Mouse (Mus musculus) small intestine, adult 2 months (tissue): ENCODE results near the gene Rusc2.

ENCODE experiments used
- CTCF ChIP-seq: fragments of 200-500 bp; IDR thresholded peaks from 2 replicates; pipeline ENCODE4 v1.5.1; 2012; ENCODE audit warnings: low read depth, mild to moderate bottlenecking, control low read depth, inconsistent platforms, low read length, moderate library complexity, mixed read lengths; ENCODE audit not compliant: insufficient replicate concordance, insufficient read length; ENCODE audit errors: extremely low read depth
- POLR2A ChIP-seq: fragments of 200-500 bp; IDR thresholded peaks from 2 replicates; pipeline ENCODE4 v1.6.1; 2012; ENCODE audit warnings: low read depth, mild to moderate bottlenecking, control low read depth, inconsistent platforms, low read length, moderate library complexity

GRCm38 (mm10) chr4:43341276-43341891, 40.4 kb upstream of the Rusc2 start:
- no peak for TF ChIP-seq CTCF
- TF ChIP-seq POLR2A: no peak
